Mouse (Mus musculus) cerebellum, postnatal 25 days (tissue): ENCODE results near the gene Psg16.
"Not testable (repeated sequence)": the region's sequence is repeated elsewhere in the genome, so short reads cannot be mapped to it uniquely, and the experiment has no call there.

Experiments
- DNase-seq, 2 experiments: peaks; one replicate each; pipeline ENCODE4 v3.0.0; 2021; ENCODE audit warnings: mixed read lengths in 2 of 2

Psg16 gene

DNA sequence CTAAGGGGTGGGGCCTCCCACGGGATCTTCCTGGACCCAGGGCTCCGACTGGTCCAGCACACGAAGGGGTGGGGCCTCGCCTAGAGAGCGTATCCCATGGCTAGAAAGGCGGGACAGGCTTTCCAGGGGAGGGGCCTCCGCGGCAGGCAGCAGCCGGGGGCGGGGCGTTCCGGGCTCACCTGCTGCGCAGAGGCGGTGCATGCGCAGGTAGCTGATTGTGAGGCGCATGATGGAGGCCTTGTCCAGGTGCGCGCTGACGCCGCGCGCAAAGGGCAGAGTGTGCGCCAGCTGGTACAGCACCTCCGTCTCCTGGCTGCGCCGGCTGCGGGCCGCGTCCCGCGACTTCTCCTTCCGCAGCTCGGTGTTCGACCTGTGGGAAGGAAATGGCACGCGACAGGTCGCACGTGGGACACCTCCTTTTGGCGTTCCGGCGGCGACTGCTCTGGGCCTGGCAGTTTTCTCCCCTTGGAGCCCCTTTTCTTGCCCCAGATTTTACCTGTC lies 17.7 kb upstream of the Psg16 start:
- DNase-seq = peak; percentile 92 to 94

DNA sequence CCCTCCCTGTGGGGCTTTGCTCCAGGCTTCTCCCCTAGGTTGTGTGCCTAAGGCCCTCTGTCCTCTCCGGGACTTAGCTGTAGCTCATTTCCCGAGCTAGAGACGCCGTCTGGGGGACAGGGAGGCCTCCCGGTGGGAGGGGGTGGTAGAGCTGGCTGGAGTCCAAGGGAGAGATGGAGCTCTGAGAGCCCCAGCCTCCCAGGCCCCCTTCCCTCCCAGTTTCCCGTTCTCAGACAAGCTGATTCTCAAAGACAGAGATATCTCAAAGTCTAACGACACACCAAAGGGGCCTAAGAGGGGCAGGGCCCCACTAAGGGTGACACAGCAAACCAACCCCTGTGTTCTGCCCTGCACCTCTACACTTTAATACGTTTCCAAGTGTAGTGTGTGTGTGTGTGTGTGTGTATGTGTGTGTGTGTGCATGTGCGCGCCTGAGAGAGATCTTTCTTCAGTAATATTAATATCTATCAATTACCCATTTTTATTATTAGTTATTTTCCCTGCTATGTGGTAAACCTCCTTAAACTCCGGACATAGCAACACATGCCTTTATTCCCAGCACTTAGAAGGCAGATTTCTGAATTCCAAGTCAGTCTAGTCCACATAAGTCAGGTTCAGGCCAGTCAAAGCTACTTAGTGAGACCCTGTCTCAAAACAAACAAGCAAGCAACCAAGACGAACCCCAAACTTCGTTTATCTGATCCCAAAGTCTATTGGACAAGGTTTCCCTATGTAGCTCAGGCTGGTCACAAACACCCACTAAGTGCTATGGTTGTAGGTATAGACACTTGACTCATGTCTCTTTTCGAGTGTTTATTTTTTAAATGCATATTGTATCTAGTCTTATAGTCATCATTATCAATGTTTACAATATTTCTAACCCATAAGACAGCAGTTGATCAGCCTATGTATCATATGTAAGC lies 17.0 kb upstream of the Psg16 start:
- peak; percentile 6 to 62 for DNase-seq

- DNase-seq = peak; percentile 53 to 62
Observed at GRCm38 (mm10) chr7:17058071-17058689, 15.7 kb upstream of the Psg16 start.

DNA sequence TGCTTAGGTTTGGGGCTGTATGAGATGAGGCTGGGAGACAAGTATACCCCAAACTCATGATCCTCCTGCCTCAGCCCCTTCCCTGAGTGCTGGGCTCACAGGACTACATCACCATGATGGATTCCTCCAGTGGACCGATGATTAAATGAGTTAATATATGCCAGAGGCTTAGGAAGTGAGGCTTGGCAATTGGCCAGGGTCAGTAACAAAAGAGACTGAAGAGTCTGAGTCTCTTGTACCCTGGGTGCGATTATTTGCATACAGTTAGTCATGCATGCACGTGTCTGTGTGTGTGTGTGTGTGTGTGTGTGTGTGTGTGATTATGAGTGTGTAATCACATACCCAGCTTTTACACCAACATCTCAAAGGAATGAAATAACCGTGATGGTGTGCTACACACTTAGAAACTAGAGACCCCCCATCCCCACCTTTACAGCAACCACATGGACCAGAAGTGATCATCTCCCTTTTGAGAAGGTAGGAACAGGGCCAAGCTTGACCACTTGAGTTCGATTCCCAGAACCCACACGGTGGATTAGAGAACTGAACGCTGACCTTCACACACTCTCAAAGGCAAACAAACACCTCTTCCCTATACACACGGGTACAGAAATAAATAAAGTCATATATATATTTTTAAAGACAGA lies 14.9 kb upstream of the Psg16 start:
- peak; percentile 22 to 40 for DNase-seq

DNA sequence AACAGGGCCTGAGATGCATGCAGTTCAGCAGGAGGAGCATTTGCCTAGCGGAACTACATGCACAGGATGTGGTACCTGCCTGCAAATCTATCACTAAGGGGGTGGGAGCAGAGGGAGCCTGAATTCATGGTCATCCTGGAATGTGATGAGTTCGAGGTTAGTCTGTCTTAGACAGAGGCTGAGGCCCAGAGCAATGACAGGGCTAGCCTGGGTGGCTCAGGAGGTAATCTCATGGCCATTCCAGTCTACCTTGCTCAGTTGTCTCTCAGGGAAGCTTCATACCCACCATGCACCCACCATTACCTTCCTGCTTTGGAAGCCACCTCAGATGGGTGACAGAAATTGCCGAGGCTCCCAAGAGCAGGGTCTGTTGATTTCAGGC lies 14.4 kb upstream of the Psg16 start:
- DNase-seq = no peak

DNA sequence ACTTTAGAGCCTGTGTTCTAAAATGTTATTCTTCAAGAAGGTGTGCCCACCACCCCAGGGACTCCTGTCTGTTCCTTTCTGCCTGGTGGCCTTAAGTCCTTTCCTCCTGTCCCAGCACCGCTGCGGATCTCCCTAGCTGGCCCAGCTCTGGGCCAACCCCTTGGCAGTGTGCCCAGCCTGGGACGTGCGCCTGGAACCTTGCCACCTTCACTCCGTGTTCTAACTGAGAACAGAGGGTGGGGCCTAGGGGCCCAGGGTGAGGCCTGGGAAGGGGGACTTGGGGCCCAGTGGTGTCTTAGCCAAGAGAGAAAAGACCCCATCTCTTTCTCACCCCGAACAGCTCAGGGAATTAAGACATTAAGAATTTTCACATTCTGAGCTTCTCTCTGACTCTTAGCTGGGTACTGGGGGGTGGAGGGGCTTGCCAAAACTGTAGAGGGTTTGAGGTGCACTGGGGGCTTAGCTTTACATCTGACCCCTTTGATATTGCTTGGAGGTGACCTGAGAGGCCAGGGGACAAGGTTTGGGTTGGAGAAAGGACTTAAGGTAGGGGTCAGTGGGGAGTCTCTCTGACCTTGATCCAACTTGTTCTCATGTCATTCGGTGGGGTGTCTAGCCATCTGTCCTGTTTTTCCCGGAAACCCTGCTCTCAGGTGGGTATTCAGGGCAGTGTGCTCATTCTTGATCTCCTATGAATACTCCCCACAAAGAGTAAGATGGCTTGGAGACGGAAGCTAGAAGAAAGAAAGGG lies 13.6 kb upstream of the Psg16 start:
- DNase-seq = peak; percentile 95 to 97

GRCm38 (mm10) chr7:17060782-17061605 lies 12.8 kb upstream of the Psg16 start:
- DNase-seq = peak; percentile 65 to 69

DNA sequence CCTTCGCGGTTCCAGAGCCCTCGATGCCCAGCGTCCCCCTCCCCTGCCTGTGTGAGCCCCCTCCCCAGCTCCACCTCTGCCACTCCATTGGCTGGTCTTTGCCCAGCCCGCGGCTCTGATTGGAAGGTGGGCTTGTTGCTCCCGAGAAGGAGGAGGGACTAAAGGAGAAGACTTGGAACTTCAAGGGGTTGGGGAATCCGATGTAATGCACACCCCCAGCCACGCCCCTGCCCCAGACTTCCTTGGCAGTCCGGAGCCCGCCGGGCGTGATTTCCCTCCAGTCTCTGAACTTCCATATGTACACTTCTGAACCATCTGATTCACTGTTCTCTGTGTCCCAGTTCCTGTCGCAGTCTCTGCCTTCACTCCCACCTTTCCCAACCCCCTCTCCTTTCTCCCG lies 11.5 kb upstream of the Psg16 start, which contains the start of gene Hif3a:
Hif3a (minus strand) TSS at position 39 of the 400 bp plus-strand sequence.
- peak; percentile 41 to 53 for DNase-seq

GRCm38 (mm10) chr7:17062845-17063244 lies 11.0 kb upstream of the Psg16 start:
- peak in 1 of 2 experiments; percentile 13 for DNase-seq

DNA sequence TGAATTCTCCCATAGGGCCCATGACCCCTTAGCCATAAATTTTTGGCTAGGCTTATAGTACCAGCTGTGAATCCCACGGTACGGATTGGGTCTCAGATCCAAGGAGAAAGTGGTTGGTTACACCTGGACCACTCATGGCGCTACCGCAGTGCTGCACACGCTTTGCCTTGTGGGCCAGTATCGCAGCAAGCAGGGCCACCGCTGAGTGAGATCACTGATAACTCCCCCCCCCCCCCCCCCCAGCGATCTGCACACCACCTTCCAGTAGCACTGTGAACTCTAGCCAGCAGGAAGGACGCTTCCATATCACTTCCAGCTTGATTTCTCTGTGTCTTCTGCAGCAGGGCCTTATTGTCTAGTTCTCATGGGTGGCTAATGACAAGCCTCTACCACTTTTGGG lies 8.2 kb upstream of the Psg16 start:
- peak in 1 of 2 experiments; percentile 3 for DNase-seq

DNA sequence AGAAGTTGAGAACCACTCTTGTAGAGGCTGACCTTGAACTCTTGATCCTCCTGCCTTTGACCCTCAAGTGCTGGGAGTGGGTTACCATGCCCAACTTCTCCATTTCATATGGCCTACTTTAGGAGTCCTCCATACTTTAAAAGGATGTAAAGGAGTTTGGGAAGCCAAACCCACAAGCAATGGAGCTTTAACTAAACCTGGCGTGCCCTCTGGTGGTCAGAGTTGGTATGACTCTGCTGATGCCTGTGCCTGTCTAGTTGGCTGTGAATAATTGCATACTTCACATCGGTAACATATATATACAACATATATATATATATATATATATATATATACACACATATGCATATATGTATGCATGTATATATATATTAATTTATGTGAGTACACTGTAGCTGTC lies 7.4 kb upstream of the Psg16 start:
- DNase-seq = peak; percentile 92 to 94

GRCm38 (mm10) chr7:17067000-17067399 lies 6.8 kb upstream of the Psg16 start:
- no peak for DNase-seq

GRCm38 (mm10) chr7:17067651-17068050 lies 6.2 kb upstream of the Psg16 start:
- not testable (repeated sequence) for DNase-seq

DNA sequence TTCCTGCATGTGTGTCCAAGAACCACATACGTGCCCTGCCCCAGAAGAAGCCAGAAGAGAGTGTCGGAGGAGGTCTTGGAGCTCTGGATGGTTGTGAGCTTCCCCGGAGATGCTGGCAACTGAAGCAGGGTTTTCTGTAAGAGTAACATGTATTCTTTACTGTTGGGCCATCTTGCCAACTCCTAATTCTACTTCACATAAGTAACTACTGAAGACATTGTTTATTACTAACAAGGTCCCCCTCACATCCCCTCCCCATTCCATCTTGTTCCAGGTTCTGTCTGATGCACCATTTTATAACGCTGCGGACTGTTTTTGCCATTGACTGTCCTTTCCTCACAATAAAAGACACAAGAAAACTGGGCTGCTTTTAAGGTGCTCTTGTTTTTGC lies 332 bp upstream of the Psg16 start:
- no peak for DNase-seq

DNA sequence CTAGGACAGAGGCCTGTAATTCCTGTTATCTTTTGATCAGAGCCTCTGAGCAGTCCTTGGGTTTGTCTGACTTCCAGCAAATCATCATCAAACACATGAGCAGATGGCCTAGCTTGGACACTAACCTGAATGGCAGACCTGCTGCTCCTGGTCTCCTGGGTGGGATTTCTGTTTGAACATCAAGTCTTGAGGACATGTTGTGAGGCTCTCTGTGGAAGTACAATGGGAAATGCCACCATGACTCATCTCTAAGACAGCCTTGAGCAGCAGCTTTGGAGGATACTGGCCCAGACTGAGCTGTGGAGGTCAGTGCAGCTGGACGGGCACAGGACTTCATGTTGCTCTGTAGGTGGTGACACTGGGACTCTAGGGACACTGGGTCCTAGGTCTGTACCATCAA lies 2.7 kb downstream of the Psg16 start:
- peak; percentile 50 to 60 for DNase-seq

DNA sequence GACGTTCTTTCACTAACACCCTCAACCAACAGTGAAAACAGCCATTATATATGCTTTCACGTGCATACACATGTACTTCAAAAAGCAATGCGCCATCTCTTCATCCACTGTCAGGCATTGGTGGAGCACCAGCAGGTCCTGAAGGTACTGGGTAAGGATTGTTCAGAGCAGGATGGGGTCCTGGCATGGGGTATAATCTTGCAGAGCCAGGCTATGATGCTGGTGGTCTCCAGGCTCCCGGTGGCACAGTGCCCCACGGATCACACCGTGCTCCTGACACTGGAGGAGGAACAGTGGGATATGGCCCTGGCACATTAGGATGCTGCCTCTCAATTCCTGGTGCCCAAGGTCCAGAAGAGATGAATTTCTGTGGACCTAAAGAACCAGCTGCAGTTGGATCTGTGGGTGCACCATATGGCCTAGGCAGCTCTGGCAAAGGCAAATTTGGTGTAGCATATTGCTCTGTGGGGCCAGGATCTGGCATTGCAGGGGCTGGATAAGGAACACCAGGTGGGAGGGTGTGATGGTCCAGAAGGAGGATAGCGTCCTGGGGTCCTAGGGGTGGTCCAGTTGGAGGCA lies 4.3 kb downstream of the Psg16 start:
- DNase-seq = peak; percentile 81 to 82

DNA sequence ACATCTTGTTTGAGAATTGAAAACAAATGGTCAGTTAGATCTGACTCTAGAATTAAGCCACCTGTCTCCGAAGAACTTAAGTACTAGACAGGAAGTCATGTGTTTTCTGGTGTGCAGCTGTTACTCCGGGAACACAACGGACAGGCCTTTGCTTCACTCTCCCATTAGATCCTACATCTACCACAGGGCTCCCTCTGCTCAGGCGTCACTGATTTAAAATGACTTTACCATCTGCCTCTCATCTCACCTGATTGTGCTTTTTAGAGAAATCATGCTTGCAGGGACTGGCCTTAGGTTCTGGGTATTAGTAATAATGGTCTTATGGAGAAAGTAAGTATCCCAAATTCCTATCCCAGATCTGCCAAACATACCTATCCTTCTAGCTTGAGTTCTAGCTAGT lies 8.9 kb downstream of the Psg16 start:
- peak in 1 of 2 experiments; percentile 60 for DNase-seq

- no peak for DNase-seq
Observed at GRCm38 (mm10) chr7:17087731-17088130, 13.9 kb downstream of the Psg16 start.

DNA sequence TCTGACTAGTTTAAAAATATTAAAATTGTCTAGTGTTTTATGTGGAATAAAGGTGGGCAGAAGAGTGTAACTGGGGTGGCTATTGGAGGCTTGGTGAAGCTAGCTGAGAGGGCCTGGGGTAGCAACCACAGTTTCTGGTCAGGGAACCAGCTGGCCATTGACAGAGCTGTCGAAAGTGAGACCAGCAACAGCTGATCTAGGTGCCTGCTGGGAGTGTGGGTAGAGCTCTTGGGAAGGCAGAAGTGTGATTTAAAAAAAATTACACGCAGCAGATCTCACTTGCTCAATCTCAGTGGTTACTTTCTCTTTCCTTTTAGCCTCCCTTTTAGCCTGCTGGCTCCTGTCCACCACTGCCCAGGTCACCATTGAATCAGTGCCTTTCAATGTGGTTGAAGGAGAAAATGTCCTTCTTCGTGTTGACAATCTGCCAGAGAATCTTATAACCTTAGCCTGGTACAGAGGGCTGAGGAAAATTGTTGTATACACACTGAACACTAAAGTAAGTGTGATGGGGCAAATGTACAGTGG lies 16.3 kb downstream of the Psg16 start:
- DNase-seq = peak in 1 of 2 experiments; percentile 62

- no peak for DNase-seq
Observed at GRCm38 (mm10) chr7:17091280-17091679, 17.4 kb downstream of the Psg16 start.

GRCm38 (mm10) chr7:17101631-17102030 lies 27.8 kb downstream of the Psg16 start:
- not testable (repeated sequence) for DNase-seq
